Mouse (Mus musculus): ENCODE results near the gene Lin52. TPM values are rescaled to one million over a fixed set of nuclear protein-coding genes. Genes with fewer than 3 reads are reported as not detected.

Lin52 gene
- polyA plus RNA-seq, 1 experiment = 13.7 TPM

DNA sequence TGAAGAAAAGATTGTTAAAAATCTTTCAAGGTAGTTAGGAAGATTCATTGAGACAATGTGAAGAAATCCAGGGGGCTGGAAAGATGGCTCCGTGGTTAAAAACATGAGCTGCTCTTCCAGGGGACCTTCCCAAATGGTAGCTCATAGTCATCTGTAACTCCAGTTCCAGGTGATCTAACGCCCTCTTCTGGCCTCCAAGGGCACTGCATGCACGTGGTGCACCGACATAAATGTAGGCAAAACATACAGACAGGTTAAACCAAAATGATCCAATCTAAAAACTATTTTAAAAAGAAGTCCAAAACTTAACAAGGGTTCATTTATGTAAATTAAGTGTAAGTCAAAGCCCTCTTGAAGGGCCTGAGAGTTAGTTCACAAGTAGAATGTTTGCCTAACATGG lies 111.3 kb downstream of the Lin52 start:
- H3K4me1 ChIP-seq (ENCODE audit: control insufficient read depth, insufficient read depth, low read length) = peaks cover 3% of the 10 kb centered on the region; the same call in 1 of the 2 replicates
- no peak overlapping the region for H3K27ac ChIP-seq (ENCODE audit: insufficient read depth, low read depth, low read length)
- TF ChIP-seq CTCF (IDR thresholded peaks at IDR 0.05; ENCODE audit: low read depth, low read length) = no peak
- no peak for TF ChIP-seq POLR2A (IDR thresholded peaks at IDR 0.05; ENCODE audit: borderline replicate concordance, low read depth, low read length)
- no peak overlapping the region for H3K4me3 ChIP-seq (ENCODE audit: insufficient read depth, low read length)

DNA sequence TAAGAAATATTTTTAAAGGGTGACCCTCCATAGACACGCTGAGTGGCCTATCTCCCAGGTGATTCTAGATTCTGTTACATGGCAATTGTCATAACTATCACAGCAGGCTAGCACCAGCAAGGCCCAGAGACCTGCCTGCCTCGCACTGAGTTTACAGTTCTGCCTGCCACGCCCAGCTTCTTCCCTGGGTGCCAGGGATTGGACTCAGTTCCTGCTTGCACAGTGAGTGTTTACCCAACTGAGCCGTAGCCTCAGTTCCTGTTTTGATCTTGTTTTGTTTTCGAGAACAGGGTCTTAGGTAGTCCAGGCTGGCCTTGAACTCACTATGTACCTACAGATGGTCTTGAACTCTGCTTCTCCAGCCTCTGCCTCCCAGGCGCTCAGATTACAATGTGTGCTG lies 116.4 kb downstream of the Lin52 start:
- H3K27ac ChIP-seq (ENCODE audit: insufficient read depth, low read depth, low read length) = no peak overlapping the region
- H3K4me3 ChIP-seq (ENCODE audit: insufficient read depth, low read length) = no peak overlapping the region
- TF ChIP-seq POLR2A (IDR thresholded peaks at IDR 0.05; ENCODE audit: borderline replicate concordance, low read depth, low read length) (no peak), CTCF (IDR thresholded peaks at IDR 0.05; ENCODE audit: low read depth, low read length) (no peak)
- H3K4me1 ChIP-seq (ENCODE audit: control insufficient read depth, insufficient read depth, low read length) = peaks cover 3% of the 10 kb centered on the region; the same call in 1 of the 2 replicates

DNA sequence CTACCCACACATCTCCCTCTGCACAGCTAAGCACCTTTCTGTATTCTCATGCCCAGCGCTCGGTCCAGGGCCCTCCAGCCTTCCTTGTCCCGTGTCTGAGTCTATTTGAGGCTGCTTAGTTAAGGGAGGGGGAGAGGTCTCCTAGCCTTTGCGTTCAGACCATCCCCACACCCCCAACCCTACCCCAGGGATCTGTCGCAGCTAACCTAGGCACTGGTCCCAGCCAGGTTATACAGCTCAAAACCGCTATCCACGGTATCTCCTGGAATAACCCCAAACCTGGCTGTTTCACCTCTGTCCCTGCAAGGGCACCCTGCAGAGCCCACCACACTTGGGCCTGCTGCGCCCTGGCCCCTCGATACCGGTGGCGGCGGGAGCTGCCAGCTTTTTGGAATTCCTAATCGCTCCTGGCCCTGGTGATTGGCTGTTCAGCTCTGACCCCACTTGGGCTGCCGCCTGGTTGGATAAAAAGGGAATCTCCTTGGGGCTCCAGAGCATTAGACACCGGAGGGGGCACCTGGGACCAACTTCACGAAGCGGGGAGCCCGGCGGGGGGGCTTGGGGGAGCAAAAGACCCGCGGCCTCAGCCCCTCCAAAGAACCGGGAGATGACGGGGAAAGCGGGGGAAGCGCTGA lies 118.2 kb downstream of the Lin52 start, which contains the start of gene Vsx2:
Gene Vsx2, plus strand, starts transcription at position 427 of the 635 bp plus-strand sequence.
- TF ChIP-seq CTCF (IDR thresholded peaks at IDR 0.05; ENCODE audit: low read depth, low read length) (no peak), POLR2A (IDR thresholded peaks at IDR 0.05; ENCODE audit: borderline replicate concordance, low read depth, low read length) (no peak)
- H3K27ac ChIP-seq (ENCODE audit: insufficient read depth, low read depth, low read length) = no peak within 1 kb of the TSS
- H3K4me3 ChIP-seq (ENCODE audit: insufficient read depth, low read length) = no peak within 1 kb of the TSS
- H3K4me1 ChIP-seq (ENCODE audit: control insufficient read depth, insufficient read depth, low read length) = peaks cover 3% of the 10 kb centered on the region; the same call in 1 of the 2 replicates

DNA sequence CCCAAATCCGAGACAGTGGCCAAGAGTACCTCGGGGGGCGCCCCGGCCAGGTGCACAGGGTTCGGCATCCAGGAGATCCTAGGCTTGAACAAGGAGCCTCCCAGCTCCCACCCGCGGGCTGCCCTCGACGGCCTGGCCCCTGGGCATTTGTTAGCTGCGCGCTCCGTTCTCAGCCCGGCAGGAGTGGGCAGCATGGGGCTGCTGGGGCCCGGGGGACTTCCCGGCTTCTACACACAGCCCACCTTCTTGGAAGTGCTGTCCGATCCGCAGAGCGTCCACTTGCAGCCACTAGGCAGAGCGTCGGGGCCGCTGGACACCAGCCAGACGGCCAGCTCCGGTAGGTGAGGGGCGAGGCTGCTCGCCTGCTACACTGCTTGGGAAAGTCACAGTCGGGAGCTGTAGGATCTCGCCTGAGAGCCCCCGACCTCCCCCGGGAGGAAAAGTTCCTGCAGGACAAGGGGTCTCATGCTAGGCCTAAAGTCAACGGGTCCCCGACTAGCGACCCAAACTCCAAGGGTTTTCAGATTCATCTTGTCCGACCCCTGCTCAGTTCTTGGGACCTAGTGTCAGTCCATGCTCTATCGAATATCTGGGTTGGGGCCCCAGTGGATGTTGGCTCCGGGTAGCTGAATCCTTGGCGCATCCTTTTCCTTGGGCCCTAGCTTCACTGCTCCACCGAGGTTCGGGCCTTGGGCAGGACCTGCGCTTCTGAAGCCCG lies 118.9 kb downstream of the Lin52 start:
- TF ChIP-seq POLR2A (IDR thresholded peaks at IDR 0.05; ENCODE audit: borderline replicate concordance, low read depth, low read length) (no peak), CTCF (IDR thresholded peaks at IDR 0.05; ENCODE audit: low read depth, low read length) (no peak)
- Histone ChIP-seq H3K4me1 (ENCODE audit: control insufficient read depth, insufficient read depth, low read length) (peaks cover 3% of the 10 kb centered on the region; the same call in 1 of the 2 replicates), H3K27ac (ENCODE audit: insufficient read depth, low read depth, low read length) (no peak overlapping the region), H3K4me3 (ENCODE audit: insufficient read depth, low read length) (no peak overlapping the region)

DNA sequence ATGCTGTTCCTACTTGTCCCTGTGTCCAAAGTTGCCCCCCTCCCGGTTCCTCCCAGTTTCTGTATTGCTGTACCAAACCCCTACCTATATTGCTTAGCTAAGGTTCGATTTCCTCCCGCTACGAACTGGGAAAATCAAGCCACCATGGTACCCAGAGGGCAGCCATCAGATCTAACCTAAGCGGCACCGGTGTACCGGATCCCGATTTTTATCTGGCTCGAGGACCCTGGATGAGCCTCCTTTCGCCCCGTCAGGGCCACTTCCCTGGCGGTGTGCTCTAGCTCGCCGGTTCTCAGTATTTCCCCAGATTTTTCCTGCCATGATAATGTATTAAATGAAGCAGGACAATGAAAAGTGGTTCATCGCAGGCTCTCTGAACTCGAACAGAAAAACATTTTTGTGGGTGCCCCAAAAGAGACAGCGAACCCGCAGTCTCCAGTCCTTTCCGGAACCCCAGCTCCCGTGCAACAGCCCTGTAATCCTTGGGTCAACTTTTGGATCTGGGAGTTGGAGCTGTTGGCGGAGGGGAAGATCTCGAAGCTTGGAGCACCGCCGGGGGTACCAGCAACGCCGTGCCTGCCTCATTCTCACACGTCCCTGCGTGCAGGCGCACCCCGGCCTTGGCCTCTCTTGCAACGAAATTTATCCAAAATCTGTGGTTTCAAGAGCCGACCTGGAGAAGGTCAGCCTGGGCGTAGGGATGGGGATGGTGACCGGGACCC lies 119.6 kb downstream of the Lin52 start:
- Histone ChIP-seq H3K4me3 (ENCODE audit: insufficient read depth, low read length) (no peak overlapping the region), H3K27ac (ENCODE audit: insufficient read depth, low read depth, low read length) (no peak overlapping the region), H3K4me1 (ENCODE audit: control insufficient read depth, insufficient read depth, low read length) (peaks cover 3% of the 10 kb centered on the region; the same call in 1 of the 2 replicates)
- TF ChIP-seq POLR2A (IDR thresholded peaks at IDR 0.05; ENCODE audit: borderline replicate concordance, low read depth, low read length) = no peak
- no peak for TF ChIP-seq CTCF (IDR thresholded peaks at IDR 0.05; ENCODE audit: low read depth, low read length)

DNA sequence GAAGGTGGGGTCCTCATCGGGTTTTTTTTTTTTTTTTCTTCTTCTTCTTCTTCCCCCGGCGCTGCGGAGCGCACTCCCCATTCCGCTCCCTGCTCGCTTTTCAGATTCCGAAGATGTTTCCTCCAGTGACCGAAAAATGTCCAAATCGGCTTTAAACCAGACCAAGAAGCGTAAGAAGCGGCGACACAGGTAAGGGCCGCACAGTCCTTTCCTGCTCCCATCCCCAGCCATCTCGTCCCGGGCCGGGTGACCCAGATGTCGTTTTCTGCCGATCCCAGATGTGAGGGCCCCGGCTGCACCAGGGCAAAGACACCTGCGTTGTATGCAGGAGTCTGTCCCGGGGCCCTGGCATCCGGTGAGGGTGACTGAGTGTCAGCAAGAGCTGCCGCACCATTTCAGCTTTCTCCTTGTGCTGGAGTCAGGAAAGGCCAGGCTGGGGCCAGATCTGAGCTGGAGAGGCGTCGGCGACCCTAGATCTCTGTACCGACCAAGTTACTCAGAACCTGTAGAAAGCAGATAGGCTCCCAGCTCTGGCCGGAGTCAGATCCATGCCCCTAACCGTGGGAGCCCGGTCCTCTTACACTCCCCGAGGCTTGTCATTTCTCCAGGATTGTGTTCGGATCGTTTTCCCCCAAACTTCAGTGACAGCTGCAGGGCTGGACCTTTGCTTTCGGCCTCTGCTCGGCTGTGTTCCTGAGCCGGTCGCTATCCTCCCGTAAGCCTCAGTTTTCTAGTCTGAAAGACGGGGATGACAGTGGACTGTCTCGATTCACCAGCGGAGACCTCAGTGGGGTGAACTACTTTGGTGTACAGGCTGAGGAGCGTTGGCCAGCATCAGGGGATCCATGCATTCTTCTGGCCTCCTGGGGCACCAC lies 120.5 kb downstream of the Lin52 start:
- TF ChIP-seq CTCF (IDR thresholded peaks at IDR 0.05; ENCODE audit: low read depth, low read length) (no peak), POLR2A (IDR thresholded peaks at IDR 0.05; ENCODE audit: borderline replicate concordance, low read depth, low read length) (no peak)
- H3K4me3 ChIP-seq (ENCODE audit: insufficient read depth, low read length) = 0 out of 2 replicates have a peak overlapping the region, but pooled peaks have one; percentile 12
- H3K27ac ChIP-seq (ENCODE audit: insufficient read depth, low read depth, low read length) = no peak overlapping the region
- peaks cover 3% of the 10 kb centered on the region; the same call in 1 of the 2 replicates for H3K4me1 ChIP-seq (ENCODE audit: control insufficient read depth, insufficient read depth, low read length)

DNA sequence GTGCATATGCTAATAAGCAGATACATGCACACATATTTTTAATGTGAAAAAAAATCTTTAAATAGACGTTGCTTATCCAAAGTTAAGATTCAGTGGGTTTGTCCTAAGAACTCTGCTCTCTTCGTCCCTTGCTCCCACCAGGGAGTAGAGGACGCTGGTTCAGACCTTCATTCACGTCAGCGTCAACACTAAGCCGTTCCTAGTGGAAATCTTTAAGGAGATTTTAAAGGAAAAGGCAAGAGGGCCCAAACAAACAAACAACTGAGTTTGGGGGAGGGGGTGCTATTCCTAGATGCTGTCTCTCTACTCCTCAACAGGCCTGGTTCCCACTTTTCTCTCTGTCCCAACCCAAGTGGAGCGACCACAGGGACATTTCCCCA lies 121.1 kb downstream of the Lin52 start:
- no peak for TF ChIP-seq CTCF (IDR thresholded peaks at IDR 0.05; ENCODE audit: low read depth, low read length)
- Histone ChIP-seq H3K4me3 (ENCODE audit: insufficient read depth, low read length) (no peak overlapping the region), H3K27ac (ENCODE audit: insufficient read depth, low read depth, low read length) (no peak overlapping the region), H3K4me1 (ENCODE audit: control insufficient read depth, insufficient read depth, low read length) (peaks cover 2% of the 10 kb centered on the region; the same call in 1 of the 2 replicates)

DNA sequence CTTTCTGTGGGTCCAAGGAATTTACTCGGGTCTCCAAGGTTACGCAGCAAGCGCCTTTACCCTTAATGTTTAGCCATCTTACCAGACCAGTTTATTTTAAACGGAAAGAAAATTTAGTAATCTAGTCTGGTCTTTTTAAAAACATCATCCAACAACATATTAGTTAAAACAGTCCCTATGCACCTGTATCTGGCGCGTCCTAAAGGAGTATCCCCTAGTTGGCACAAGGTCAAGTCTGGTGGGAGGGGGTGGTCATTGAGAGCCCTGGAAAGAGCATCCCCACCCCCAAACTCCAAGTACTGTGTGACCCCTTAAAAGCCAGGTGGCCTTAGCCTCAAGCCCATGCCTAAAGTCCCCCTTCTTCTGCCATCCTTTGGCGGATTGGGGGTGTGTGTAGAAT lies 121.9 kb downstream of the Lin52 start:
- no peaks in the 10 kb centered on the region for H3K4me1 ChIP-seq (ENCODE audit: control insufficient read depth, insufficient read depth, low read length)
- H3K4me3 ChIP-seq (ENCODE audit: insufficient read depth, low read length) = no peak overlapping the region
- H3K27ac ChIP-seq (ENCODE audit: insufficient read depth, low read depth, low read length) = no peak overlapping the region
- no peak for TF ChIP-seq CTCF (IDR thresholded peaks at IDR 0.05; ENCODE audit: low read depth, low read length)
- no peak for TF ChIP-seq POLR2A (IDR thresholded peaks at IDR 0.05; ENCODE audit: borderline replicate concordance, low read depth, low read length)

DNA sequence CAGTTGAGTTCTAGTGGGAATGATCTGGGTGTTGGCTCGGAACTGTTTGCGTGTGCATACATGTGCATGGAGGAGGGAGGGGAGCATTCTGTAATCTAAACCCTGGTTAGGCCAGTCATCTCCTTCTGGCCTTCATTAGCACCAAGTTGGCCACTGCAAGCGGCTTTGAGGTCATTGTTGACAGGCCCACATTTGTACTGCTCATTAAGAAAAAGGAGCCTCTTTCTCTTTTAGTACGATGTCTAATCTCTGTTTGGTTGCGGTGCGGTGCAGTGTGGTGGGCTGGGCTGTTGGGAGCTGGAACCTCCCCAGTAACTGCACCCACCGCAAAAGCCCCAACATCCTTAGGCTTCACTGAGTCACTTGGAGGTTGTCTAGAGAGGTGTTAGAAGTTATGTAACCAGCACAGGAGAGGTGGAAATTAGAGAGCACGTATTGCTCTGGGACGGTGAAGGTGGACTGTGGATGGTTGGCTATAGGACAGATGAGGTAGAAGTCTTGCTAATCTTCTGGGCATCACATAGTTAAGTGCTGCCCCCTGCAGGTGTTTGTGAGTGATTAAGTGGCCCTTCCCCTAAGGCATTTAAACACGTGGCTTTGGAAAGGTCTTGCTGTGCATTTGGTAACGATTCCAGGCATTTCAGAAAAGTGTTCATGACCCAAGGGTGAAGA lies 126.7 kb downstream of the Lin52 start:
- TF ChIP-seq POLR2A (IDR thresholded peaks at IDR 0.05; ENCODE audit: borderline replicate concordance, low read depth, low read length) (no peak), CTCF (IDR thresholded peaks at IDR 0.05; ENCODE audit: low read depth, low read length) (no peak)
- Histone ChIP-seq H3K4me1 (ENCODE audit: control insufficient read depth, insufficient read depth, low read length) (no peaks in the 10 kb centered on the region), H3K27ac (ENCODE audit: insufficient read depth, low read depth, low read length) (no peak overlapping the region), H3K4me3 (ENCODE audit: insufficient read depth, low read length) (no peak overlapping the region)

All from bone marrow macrophage, adult 2 months (primary cell).